Mouse (Mus musculus) embryonic facial prominence, embryonic 11.5 days (tissue): Measurements from ENCODE around the gene Snrnp25. TPM values are rescaled to one million over a fixed set of nuclear protein-coding genes. Genes with fewer than 3 reads are reported as not detected.
A peak's percentile ranks its signal among the peaks of the same experiment; 100 is the strongest.

Experiments
- ATAC-seq: fragments of 200-750 bp; cut with Nextera tagmentation; replicated peaks from 2 replicates; pipeline ENCODE4 v1.8.0; 2017; ENCODE audit warnings: low read depth; ENCODE audit not compliant: insufficient number of reproducible peaks, low FRiP score, low TSS enrichment
- DNase-seq: peaks from one replicate; pipeline ENCODE4 v3.0.0-alpha.2; 2015; ENCODE audit warnings: low spot score
- H3K27ac ChIP-seq: fragments of 300-500 bp; sonication (generic); replicated peaks from 2 replicates; pipeline ENCODE4 v1.5.1; 2014; ENCODE audit warnings: mild to moderate bottlenecking, low read depth, low read length, control low read depth
- H3K27me3 ChIP-seq: fragments of 300-500 bp; sonication (generic); 2 replicates; pipeline ENCODE4 v1.6.1; 2014; ENCODE audit warnings: mild to moderate bottlenecking, low read length, moderate library complexity, mixed read lengths; ENCODE audit not compliant: control insufficient read depth, insufficient read depth
- H3K36me3 ChIP-seq: fragments of 300-500 bp; sonication (generic); replicated peaks from 2 replicates; pipeline ENCODE4 v1.6.1; 2014; ENCODE audit warnings: low read depth, mild to moderate bottlenecking, low read length, moderate library complexity, mixed read lengths; ENCODE audit not compliant: control insufficient read depth, insufficient read depth
- H3K4me1 ChIP-seq: fragments of 300-500 bp; sonication (generic); 2 replicates; pipeline ENCODE4 v1.6.1; 2014; ENCODE audit warnings: low read length, mixed read lengths; ENCODE audit not compliant: control insufficient read depth, insufficient read depth
- H3K4me2 ChIP-seq: fragments of 300-500 bp; sonication (generic); 2 replicates; pipeline ENCODE4 v1.6.1; 2014; ENCODE audit warnings: low read depth, mild to moderate bottlenecking, control low read depth, low read length, moderate library complexity
- H3K4me3 ChIP-seq: fragments of 300-500 bp; sonication (generic); 2 replicates; pipeline ENCODE4 v1.5.1; 2014; ENCODE audit warnings: low read depth, low read length, control low read depth
- H3K9ac ChIP-seq: fragments of 300-500 bp; sonication (generic); replicated peaks from 2 replicates; pipeline ENCODE4 v1.6.1; 2014; ENCODE audit warnings: mild to moderate bottlenecking, control low read depth, low read length
- H3K9me3 ChIP-seq: fragments of 300-500 bp; sonication (generic); replicated peaks from 2 replicates; pipeline ENCODE4 v1.6.1; 2016; ENCODE audit warnings: mild to moderate bottlenecking, low read length, inconsistent platforms, mixed read lengths; ENCODE audit not compliant: control insufficient read depth
- WGBS: fragments of 180-500 bp; shearing (Covaris S2); extraction: QIAGEN DNeasy Blood & Tissue Kit; methylation state at CpG from one replicate; pipeline ENCODE4 v1.1.7; 2014; 5-methylcytosine and 5-hydroxymethylcytosine counted together
- polyA plus RNA-seq: library from polyadenylated mRNA; unstranded; fragments of >200 nt; fragmentation: Nextera tagmentation; extraction: Ambion mirVana; gene quantifications from 2 replicates; pipeline ENCODE4 v1.2.1, GENCODE M21; 2014

Snrnp25 gene
- polyA plus RNA-seq, 1 experiment from 2014 or later: 91.8 TPM

DNA sequence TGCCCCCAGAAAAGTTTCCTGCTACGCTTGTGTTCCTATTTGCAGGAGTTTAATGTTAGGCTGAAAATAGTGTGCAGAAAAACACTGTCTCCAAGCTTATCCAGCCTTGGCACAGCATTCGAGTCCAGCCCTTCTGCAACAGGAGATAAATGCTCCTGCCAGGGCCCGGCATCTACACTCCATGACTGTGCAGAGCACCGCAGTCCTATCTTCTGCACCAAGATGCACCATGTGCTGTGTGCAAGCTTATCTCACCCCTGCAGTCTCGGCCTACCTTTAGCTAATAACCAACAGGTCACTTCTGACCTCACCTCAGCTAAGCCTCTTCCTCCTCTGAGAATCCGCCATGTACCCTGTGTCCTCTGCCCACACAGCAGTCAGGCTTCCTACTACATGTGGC is 40.4 kb downstream of the Snrnp25 start:
- no peak overlapping the region for H3K27ac ChIP-seq
- 92% methylated on average over 6 of the region's 6 CpGs for WGBS
- H3K9me3 ChIP-seq: no peaks in the 10 kb centered on the region
- no peaks in the 10 kb centered on the region for H3K27me3 ChIP-seq
- no peaks in the 10 kb centered on the region; the same call in none of the 2 replicates for H3K36me3 ChIP-seq
- no peaks in the 10 kb centered on the region for H3K4me1 ChIP-seq
- ATAC-seq (no peak), DNase-seq (no peak)
- H3K4me3 ChIP-seq: no peak overlapping the region
- no peak overlapping the region for H3K9ac ChIP-seq
- H3K4me2 ChIP-seq: no peak overlapping the region

DNA sequence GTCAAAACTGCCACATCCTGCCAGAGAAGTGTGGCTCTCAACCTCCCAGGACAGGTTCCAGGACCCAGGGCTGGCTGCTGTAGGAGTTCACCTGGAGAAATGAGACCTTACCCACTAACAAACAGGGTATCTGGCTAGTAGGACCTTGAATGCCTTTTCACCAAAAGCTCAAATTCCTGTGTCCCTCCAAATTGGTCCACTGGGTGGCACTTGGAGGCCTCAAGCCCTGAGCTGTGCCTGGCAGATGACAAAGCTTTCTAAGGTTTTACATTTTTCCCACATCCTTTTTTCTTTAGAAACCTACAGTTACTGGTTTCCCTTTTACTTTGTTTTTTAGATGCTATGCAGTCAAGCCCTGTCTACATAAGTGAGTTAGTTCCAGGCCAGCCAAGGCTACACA is 41.9 kb downstream of the Snrnp25 start:
- H3K27ac ChIP-seq: no peak overlapping the region
- DNase-seq: no peak
- H3K36me3 ChIP-seq: no peaks in the 10 kb centered on the region; the same call in none of the 2 replicates
- H3K9me3 ChIP-seq: no peaks in the 10 kb centered on the region
- no peak overlapping the region for H3K9ac ChIP-seq
- H3K4me1 ChIP-seq: no peaks in the 10 kb centered on the region
- no peak overlapping the region for H3K4me3 ChIP-seq
- H3K4me2 ChIP-seq: no peak overlapping the region
- H3K27me3 ChIP-seq: no peaks in the 10 kb centered on the region
- ATAC-seq: no peak

DNA sequence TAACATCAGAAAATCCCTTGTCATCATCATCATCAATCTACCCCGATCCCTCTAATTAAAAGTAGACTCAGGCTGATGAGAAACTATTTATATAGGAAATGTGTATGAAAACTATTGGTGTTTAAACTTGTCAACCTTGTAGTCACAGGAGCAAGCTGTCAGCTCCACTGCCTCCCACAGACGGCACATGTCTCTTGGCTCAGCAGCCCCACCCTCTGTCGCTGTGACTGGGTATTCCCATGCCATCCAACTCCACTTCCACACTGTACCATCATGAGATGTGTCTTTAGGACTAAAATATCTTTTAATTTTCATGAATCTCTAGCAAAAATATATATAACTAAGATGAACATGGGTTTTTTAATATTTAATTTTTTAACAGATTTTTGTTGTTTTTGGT is 43.1 kb downstream of the Snrnp25 start:
- DNase-seq (no peak), ATAC-seq (no peak)
- Histone ChIP-seq H3K9ac (no peak overlapping the region), H3K4me2 (no peak overlapping the region), H3K27ac (no peak overlapping the region), H3K9me3 (no peaks in the 10 kb centered on the region), H3K36me3 (no peaks in the 10 kb centered on the region; the same call in none of the 2 replicates), H3K4me3 (no peak overlapping the region), H3K4me1 (no peaks in the 10 kb centered on the region), H3K27me3 (no peaks in the 10 kb centered on the region)
- WGBS: 81% methylated on average over 3 of the region's 3 CpGs

DNA sequence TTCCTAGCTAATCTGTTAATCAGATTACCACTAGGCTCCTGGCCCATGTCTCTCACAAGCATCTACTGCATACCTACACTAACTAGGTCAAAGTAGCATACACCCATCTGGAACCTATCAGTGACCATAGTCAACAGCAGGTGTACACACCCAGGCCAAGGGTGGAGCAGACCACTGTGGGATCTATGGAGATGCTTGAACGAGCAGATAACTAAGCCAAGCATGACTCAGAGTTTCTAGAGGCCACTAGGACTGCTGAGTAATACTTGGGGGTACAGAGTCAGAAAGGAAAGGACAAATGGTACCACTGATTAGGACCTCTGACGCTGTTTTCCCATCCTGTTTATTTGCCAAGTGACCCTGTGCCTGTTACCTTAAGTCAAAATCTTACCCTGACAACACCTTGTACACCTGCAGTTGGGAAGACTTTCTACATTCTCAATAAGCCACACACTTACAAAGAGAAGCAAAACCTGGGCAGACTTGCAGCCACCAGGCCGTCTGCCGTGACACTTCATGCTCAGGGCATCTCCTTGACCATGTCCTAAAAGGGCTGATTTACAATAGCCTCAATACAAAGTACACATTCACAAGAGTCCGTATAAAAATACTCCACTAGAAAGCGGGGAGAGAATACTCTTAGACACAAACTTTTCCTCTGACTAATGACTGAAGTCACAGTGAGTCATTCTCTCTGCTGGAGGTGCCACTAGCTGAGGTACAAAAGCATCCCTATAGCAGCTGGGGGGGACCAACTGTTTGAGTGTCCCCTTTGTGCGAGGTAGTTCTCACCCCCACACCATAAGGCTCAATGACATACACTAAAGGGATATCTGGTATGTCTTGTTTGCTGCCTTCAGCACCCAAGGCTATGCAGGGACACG is 45.9 kb downstream of the Snrnp25 start:
- ATAC-seq: 0 out of 2 replicates have a peak, but pooled peaks have one; percentile 52
- no peaks in the 10 kb centered on the region for H3K27me3 ChIP-seq
- DNase-seq: no peak
- H3K4me2 ChIP-seq: no peak overlapping the region
- no peak overlapping the region for H3K4me3 ChIP-seq
- H3K9ac ChIP-seq: no peak overlapping the region
- no peak overlapping the region for H3K27ac ChIP-seq
- no peaks in the 10 kb centered on the region for H3K9me3 ChIP-seq
- no peaks in the 10 kb centered on the region for H3K4me1 ChIP-seq
- 87% methylated on average over 8 of the region's 8 CpGs for WGBS
- no peaks in the 10 kb centered on the region; the same call in none of the 2 replicates for H3K36me3 ChIP-seq

DNA sequence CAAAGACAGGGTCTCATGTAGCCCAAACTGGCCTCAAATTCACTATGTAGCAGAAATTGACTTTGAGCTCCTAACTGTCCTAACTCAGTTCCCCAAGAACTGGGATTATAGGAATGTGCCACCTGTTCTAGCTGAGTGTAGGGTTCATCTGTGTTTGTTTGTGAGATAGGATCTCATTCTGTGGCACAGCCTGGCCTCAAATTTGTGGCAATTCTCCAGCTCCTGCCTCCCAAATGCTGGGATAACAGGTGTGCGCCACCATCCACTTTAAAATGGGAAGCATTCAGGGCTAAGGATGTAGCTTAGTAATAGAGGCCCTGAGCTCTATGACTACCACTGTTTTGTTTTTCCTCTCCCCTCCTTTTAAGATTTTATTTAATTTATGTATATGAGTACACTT is 47.9 kb downstream of the Snrnp25 start:
- DNase-seq (no peak), ATAC-seq (no peak)
- Histone ChIP-seq H3K9ac (no peak overlapping the region), H3K9me3 (no peaks in the 10 kb centered on the region), H3K27ac (no peak overlapping the region), H3K4me3 (no peak overlapping the region), H3K36me3 (no peaks in the 10 kb centered on the region; the same call in none of the 2 replicates), H3K4me2 (no peak overlapping the region), H3K27me3 (no peaks in the 10 kb centered on the region), H3K4me1 (no peaks in the 10 kb centered on the region)
- WGBS: 90% methylated on average over 1 of the region's 1 CpGs

GRCm38 (mm10) chr11:32256146-32256545 is 50.9 kb downstream of the Snrnp25 start:
- H3K9ac ChIP-seq: no peak overlapping the region
- no peak overlapping the region for H3K4me2 ChIP-seq
- H3K27me3 ChIP-seq: no peaks in the 10 kb centered on the region
- no peak overlapping the region for H3K27ac ChIP-seq
- H3K9me3 ChIP-seq: no peaks in the 10 kb centered on the region
- H3K36me3 ChIP-seq: no peaks in the 10 kb centered on the region; the same call in none of the 2 replicates
- DNase-seq: no peak
- H3K4me3 ChIP-seq: no peak overlapping the region
- H3K4me1 ChIP-seq: no peaks in the 10 kb centered on the region
- no peak for ATAC-seq
- 92% methylated on average over 1 of the region's 1 CpGs for WGBS

GRCm38 (mm10) chr11:32256566-32256965 is 51.4 kb downstream of the Snrnp25 start:
- 94% methylated on average over 3 of the region's 3 CpGs for WGBS
- ATAC-seq (no peak), DNase-seq (no peak)
- no peak overlapping the region for H3K27ac ChIP-seq
- H3K27me3 ChIP-seq: no peaks in the 10 kb centered on the region
- no peaks in the 10 kb centered on the region for H3K4me1 ChIP-seq
- H3K4me2 ChIP-seq: no peak overlapping the region
- no peak overlapping the region for H3K9ac ChIP-seq
- no peak overlapping the region for H3K4me3 ChIP-seq
- H3K9me3 ChIP-seq: no peaks in the 10 kb centered on the region
- no peaks in the 10 kb centered on the region; the same call in none of the 2 replicates for H3K36me3 ChIP-seq
